Mouse (Mus musculus) Patski (cell line): Measurements from ENCODE around the gene Grik1. TPM values are rescaled to one million over a fixed set of nuclear protein-coding genes. Genes with fewer than 3 reads are reported as not detected.
A peak's percentile ranks its signal among the peaks of the same experiment; 100 is the strongest.

Experiments
- ATAC-seq: fragments of 100-300 bp; one replicate; pipeline ENCODE4 v1.8.0; 2021
- CTCF ChIA-PET: fragments of 350-600 bp; sonication (Branson Sonifier 250); formaldehyde crosslinking; loops from one replicate; lab custom pipeline; 2022; ENCODE audit warnings: inconsistent platforms; lab: Charles Lee
- POLR2A ChIA-PET: fragments of 350-600 bp; sonication (Branson Sonifier 250); formaldehyde crosslinking; loops from one replicate; lab custom pipeline; 2022; ENCODE audit warnings: antibody characterized with exemption, inconsistent platforms; lab: Charles Lee
- DNase-seq: peaks from one replicate; pipeline ENCODE4 v3.0.0-alpha.2; 2011; ENCODE audit warnings: low read depth, low spot score
- H3K27me3 ChIP-seq: fragments of 371-371 bp; one replicate; pipeline ENCODE4 v1.5.1; 2021
- CTCF ChIP-seq: fragments of 100-300 bp; IDR thresholded peaks from one replicate; pipeline ENCODE4 v1.5.1; 2021
- in situ Hi-C: fragments of 300-500 bp; cut with MboI; formaldehyde crosslinking; loops from 3 replicates; pipeline ENCODE4 v1.11.1; 2018; ENCODE audit warnings: low pct_unique_long_range_greater_than_20kb, mixed read lengths
- polyA plus RNA-seq: library from polyadenylated mRNA; unstranded; gene quantifications from one replicate; pipeline ENCODE4 v1.2.3, GENCODE M21; 2021

Grik1 gene
- polyA plus RNA-seq, 1 experiment from 2014 or later: not detected

DNA sequence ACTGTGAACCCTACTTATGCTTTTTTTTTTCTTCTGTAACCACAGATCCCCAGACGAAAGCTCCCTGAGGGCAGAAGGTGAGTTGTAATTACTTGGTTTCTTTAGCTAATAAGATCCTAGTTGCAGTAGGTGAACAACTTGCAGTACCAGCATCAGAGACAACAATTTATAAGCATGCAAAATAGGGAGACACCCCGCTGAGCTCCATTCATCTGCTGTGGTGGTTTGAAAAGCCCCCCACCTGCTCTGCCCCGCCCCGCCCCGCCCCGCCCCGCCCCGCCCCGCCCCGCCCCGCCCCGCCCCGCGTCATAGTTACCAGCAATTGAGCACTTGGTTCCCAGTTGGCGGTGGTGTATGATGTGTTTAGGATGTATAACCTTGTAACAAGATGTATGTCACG, 64.4 kb downstream of the Grik1 start:
- DNase-seq: no peak
- peaks cover 1% of the 10 kb centered on the region for H3K27me3 ChIP-seq
- in situ Hi-C loops: no loop called here
- ChIA-PET POLR2A (no interaction called here), CTCF (no interaction called here)
- ATAC-seq: no peak
- TF ChIP-seq CTCF: no peak

- in situ Hi-C loops: loop anchor here (25.0 kb wide), 1 partner anchor 710 kb away; no protein-coding TSS in a partner anchor
- ATAC-seq: no peak
- H3K27me3 ChIP-seq: peaks cover 3% of the 10 kb centered on the region
- ChIA-PET CTCF (no interaction called here), POLR2A (no interaction called here)
- no peak for TF ChIP-seq CTCF
- no peak for DNase-seq
These were observed 68.1 kb downstream of the Grik1 start for GRCm38 (mm10) chr16:88221932-88222331.

- TF ChIP-seq CTCF: no peak
- ChIA-PET CTCF (no interaction called here), POLR2A (no interaction called here)
- in situ Hi-C loops: loop anchor here (25.0 kb wide), 1 partner anchor 700 kb away; no protein-coding TSS in a partner anchor
- H3K27me3 ChIP-seq: peaks cover 7% of the 10 kb centered on the region
- ATAC-seq (no peak), DNase-seq (no peak)
These were observed 77.5 kb downstream of the Grik1 start for GRCm38 (mm10) chr16:88212531-88212930.

GRCm38 (mm10) chr16:88211852-88212251, 78.2 kb downstream of the Grik1 start:
- ATAC-seq: no peak
- H3K27me3 ChIP-seq: peaks cover 7% of the 10 kb centered on the region
- ChIA-PET CTCF (interaction anchor here (0.6 kb wide), 1 partner anchor 378 kb away, joined by 3 read pairs; no protein-coding TSS in a partner anchor), POLR2A (no interaction called here)
- DNase-seq: no peak
- in situ Hi-C loops: loop anchor here (25.0 kb wide), 1 partner anchor 700 kb away; no protein-coding TSS in a partner anchor
- TF ChIP-seq CTCF: no peak

DNA sequence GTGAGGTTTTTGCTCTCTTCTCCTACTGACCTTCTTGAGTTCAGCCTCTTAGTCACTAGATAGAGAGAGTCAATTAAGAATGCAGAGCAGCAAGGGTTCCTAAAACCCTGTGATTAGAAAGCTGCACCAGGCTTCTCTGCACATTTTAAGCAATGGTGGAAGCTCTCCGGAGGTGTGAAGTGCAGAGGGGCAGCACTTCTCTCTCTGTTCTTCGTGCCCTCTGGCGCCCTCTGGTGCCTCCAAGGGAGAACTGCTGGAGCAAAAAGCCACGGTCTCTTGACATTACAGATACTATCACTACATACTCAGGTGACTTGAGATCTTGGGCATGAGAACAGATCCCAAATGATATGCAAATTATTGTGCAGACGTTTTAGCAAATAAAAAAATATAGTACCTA, 85.7 kb downstream of the Grik1 start:
- DNase-seq (no peak), ATAC-seq (peak; percentile 54)
- ChIA-PET POLR2A (no interaction called here), CTCF (interaction anchor here (0.9 to 1.9 kb wide), 7 partner anchors 9 to 367 kb away, joined by 3 to 5 read pairs (median 4); no protein-coding TSS in a partner anchor)
- peak; percentile 94 for TF ChIP-seq CTCF
- peaks cover 7% of the 10 kb centered on the region for H3K27me3 ChIP-seq
- in situ Hi-C loops: loop anchor here (5.0 to 25.0 kb wide), 2 partner anchors 362 to 692 kb away; no protein-coding TSS in a partner anchor

- TF ChIP-seq CTCF: no peak
- CTCF ChIA-PET: interaction anchor here (0.9 to 1.9 kb wide), 4 partner anchors 9 to 367 kb away, joined by 3 to 5 read pairs (median 4); no protein-coding TSS in a partner anchor
- in situ Hi-C loops: loop anchor here (5.0 to 25.0 kb wide), 2 partner anchors 362 to 692 kb away; no protein-coding TSS in a partner anchor
- ATAC-seq (no peak), DNase-seq (no peak)
- POLR2A ChIA-PET: no interaction called here
- H3K27me3 ChIP-seq: peaks cover 7% of the 10 kb centered on the region
These were observed 86.1 kb downstream of the Grik1 start for GRCm38 (mm10) chr16:88203985-88204384.

DNA sequence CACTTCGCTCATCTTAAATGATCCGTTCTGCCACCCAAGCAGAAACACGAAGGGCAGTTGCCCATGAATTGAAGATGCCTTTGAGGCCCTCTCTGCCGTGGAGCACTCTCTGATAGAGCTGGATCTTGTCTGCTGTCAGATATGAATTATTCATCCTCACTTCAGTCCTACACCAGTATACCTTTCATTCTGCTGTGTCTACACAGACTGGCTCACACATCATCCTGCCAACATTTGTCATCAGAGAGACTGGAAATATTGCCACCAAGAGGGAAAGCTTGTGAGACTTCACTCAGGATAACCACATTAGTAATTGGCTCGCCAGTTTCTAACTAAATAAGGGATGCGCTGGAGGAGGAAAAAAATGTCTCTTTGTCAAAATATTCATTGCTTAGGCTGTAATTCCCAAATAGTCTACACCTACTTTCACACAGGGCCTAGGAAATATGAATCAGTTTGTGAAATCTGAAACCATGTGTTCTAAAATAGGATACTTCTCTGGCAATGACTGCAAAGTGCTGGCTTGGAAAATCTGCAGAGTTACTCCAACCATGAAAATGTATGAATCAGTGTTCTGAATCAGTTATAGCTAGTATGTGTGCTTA, 102.5 kb downstream of the Grik1 start:
- in situ Hi-C loops: no loop called here
- H3K27me3 ChIP-seq: no peaks in the 10 kb centered on the region
- CTCF ChIA-PET: no interaction called here
- ATAC-seq (no peak), DNase-seq (no peak)
- no peak for TF ChIP-seq CTCF
- POLR2A ChIA-PET: no interaction called here

DNA sequence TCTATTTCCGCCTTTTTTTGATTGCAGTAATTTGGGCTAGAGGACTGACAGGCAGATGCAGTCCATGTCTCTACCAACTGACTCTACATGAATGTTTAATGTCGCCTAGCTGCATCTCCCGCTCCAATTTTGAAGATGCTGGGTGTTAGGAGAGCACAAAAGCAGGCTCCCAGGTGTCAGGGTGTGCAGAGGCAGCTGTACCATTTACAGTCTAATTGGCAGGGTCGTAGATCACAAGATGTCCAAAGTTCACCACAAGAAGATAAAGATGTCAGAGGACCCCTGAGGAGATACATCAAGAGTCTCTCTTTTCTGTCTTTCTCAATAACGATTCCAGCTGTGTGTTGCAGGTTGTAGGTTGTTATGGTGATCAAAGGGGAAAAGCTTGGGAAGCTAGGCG, 111.3 kb downstream of the Grik1 start:
- DNase-seq (no peak), ATAC-seq (no peak)
- in situ Hi-C loops: no loop called here
- CTCF ChIA-PET: interaction anchor here (1.0 kb wide), 1 partner anchor 10 kb away, joined by 3 read pairs; no protein-coding TSS in a partner anchor
- POLR2A ChIA-PET: no interaction called here
- peaks cover 4% of the 10 kb centered on the region for H3K27me3 ChIP-seq
- no peak for TF ChIP-seq CTCF

DNA sequence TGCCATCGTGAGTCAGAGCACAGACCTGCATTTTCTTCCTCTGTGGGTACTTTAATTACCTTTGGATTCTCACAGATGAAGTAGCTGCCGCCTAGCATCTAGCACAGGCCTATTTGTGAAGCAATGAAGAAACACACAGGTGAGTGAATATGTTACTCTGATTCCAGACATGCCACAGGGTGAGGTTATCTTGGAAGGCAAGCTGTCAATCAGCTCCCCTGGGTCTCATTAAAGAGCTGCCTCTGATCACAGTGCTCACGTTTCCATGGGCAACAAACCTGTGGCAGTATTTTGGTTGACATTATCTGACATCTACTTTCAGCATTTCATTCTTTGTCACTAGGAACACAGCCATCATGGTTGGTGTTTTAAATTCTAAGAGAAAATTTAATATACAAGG, 112.7 kb downstream of the Grik1 start:
- peaks cover 4% of the 10 kb centered on the region for H3K27me3 ChIP-seq
- ATAC-seq (no peak), DNase-seq (no peak)
- no peak for TF ChIP-seq CTCF
- ChIA-PET CTCF (no interaction called here), POLR2A (no interaction called here)
- in situ Hi-C loops: no loop called here

DNA sequence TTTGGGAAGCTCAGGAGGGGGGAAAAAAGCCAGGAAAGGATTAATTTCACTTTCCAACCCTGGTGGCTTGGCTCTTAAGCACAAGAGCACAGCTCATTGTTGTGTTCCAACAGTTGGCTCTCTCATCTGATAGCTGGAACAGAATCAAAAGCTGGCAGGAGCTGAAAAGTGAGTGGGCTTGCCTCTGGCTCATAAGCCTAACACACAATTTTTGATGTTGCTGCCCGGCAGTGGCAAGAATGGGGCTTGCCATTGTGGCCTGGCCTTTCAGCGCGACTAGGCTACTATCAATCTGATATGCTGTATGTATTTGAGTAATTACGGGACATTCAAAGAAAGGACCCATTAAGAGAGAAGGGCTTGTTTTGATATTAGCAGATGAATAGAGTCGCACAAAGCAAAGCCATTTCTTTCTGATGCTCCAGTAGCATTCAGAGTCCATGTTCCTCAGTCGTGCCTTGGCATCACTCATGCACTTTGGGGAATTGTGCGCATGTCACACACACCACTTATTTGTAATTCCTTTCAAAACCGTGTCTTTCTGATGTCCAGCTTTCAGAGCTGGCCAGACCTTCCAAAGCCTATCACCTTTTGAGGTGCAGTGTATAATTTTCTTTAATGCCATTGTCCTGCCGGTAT, 115.9 kb downstream of the Grik1 start:
- H3K27me3 ChIP-seq: peaks cover 4% of the 10 kb centered on the region
- POLR2A ChIA-PET: no interaction called here
- CTCF ChIA-PET: no interaction called here
- TF ChIP-seq CTCF: no peak
- ATAC-seq: no peak
- no peak for DNase-seq
- in situ Hi-C loops: no loop called here

DNA sequence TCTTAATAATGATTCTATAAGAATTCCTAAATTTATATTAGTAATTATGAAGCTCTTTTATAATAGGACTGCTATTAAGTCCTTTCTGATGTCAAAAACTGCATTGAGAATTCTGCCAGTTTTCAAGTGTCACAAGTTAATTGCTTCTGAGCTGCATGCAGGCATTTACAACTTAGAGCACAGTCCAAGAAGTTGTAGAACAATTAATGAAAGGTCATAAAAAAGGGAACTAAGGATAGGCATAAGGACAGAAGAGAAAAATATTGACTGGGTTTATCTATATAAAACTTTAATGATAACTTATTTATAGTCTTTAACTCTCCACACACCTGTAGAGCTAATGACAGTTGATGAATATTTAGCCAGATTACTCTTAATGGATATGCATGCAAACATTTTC, 123.5 kb downstream of the Grik1 start:
- CTCF ChIA-PET: no interaction called here
- no peak for TF ChIP-seq CTCF
- ATAC-seq: no peak
- POLR2A ChIA-PET: no interaction called here
- in situ Hi-C loops: no loop called here
- no peak for DNase-seq
- peaks cover 9% of the 10 kb centered on the region for H3K27me3 ChIP-seq
